10 mouse cellular contexts compared by ENCODE assay signal in the genomic region with DNA sequence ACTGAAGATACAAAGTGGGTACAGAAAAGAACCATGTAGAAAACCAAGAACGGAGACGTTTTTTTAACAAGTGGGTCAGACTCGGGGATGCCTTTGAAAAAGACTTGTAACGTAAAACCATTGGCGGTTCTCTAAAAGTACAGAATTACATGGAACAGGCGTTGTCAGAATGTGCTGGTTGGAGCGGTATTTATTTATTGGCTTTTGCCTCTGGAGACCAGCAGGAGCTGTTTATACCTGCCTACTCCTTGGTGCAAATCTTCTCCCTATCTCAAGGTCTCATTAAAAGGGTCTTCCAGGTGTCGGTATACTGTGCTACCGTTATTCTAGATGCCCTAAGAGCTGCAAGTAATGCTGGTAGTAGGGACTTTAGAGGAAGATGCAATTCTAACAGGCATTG.
DNase-seq lines count a peak whose midpoint lies in the region; ATAC-seq and TF ChIP-seq lines count a peak whose summit lies in the region.
"Had no signal": no experiment of that assay in that cellular context is flagged by ENCODE, and none has a peak within 500 bp of the region (broad histone marks: within the 10 kb centered on the region; RNA-seq: fewer than 3 reads in every experiment).

No protein-coding gene starts in this region.

- peaks cover 9% of the 10 kb centered on the region for H3K4me1 ChIP-seq in embryonic facial prominence, embryonic 11.5 days (ENCODE audit: control insufficient read depth, insufficient read depth, low read length)
- H3K4me1 ChIP-seq in hindbrain, embryonic 12.5 days = peaks cover 38% of the 10 kb centered on the region
- peaks cover 48% of the 10 kb centered on the region for H3K4me1 ChIP-seq in midbrain, embryonic 12.5 days

- no peak for DNase-seq in gastrocnemius, adult 2 months
- no peak for DNase-seq in gastrocnemius, postnatal 25 days
- DNase-seq in embryonic facial prominence, embryonic 11.5 days (ENCODE audit: low spot score) = peak; percentile 36
- no peak for DNase-seq in adrenal gland, postnatal 14 days
- no peak for DNase-seq in c-Kit-positive CD71-positive TER-119-positive erythroid progenitor cells, embryonic 14.5 days (ENCODE audit: low spot score)
- DNase-seq in spleen, postnatal 10 days (ENCODE audit: low spot score in 2 of 2) = no peak
- DNase-seq: adrenal gland, postnatal 25 days; B cell, adult 2 months had no signal

- peak overlapping the region; percentile 79 for H3K4me3 ChIP-seq in gastrocnemius, adult 2 months
- no peak overlapping the region for H3K4me3 ChIP-seq in embryonic facial prominence, embryonic 11.5 days (ENCODE audit: low read depth, low read length)
- H3K4me3 ChIP-seq in hindbrain, embryonic 12.5 days = peak overlapping the region; percentile 23
- H3K4me3 ChIP-seq in midbrain, embryonic 12.5 days = peak overlapping the region; percentile 30

- H3K27ac ChIP-seq in gastrocnemius, adult 2 months = peak overlapping the region; percentile 95
- no peak overlapping the region for H3K27ac ChIP-seq in embryonic facial prominence, embryonic 11.5 days (replicated peaks; ENCODE audit: low read depth, low read length)
- no peak overlapping the region for H3K27ac ChIP-seq in hindbrain, embryonic 12.5 days
- H3K27ac ChIP-seq in midbrain, embryonic 12.5 days (replicated peaks) = no peak overlapping the region

- intact Hi-C loops in gastrocnemius, adult 2 months (cut with DNase I) = loop anchor here (2.0 kb wide), 1 partner anchor 28 kb away; no protein-coding TSS in a partner anchor

- no peaks in the 10 kb centered on the region for H3K36me3 ChIP-seq in embryonic facial prominence, embryonic 11.5 days (replicated peaks; ENCODE audit: control insufficient read depth, insufficient read depth, low read depth, low read length)
- H3K36me3 ChIP-seq in hindbrain, embryonic 12.5 days = no peaks in the 10 kb centered on the region
- no peaks in the 10 kb centered on the region for H3K36me3 ChIP-seq in midbrain, embryonic 12.5 days

- no peaks in the 10 kb centered on the region for H3K9me3 ChIP-seq in embryonic facial prominence, embryonic 11.5 days (replicated peaks; ENCODE audit: control insufficient read depth, low read length)
- no peaks in the 10 kb centered on the region for H3K9me3 ChIP-seq in hindbrain, embryonic 12.5 days (replicated peaks)
- no peaks in the 10 kb centered on the region for H3K9me3 ChIP-seq in midbrain, embryonic 12.5 days

- TF ChIP-seq CTCF in gastrocnemius, adult 2 months (IDR thresholded peaks at IDR 0.05) = no peak

- H3K9ac ChIP-seq in embryonic facial prominence, embryonic 11.5 days (replicated peaks; ENCODE audit: low read length) = peak overlapping the region; percentile 53
- peak overlapping the region; percentile 58 for H3K9ac ChIP-seq in hindbrain, embryonic 12.5 days
- H3K9ac ChIP-seq in midbrain, embryonic 12.5 days (replicated peaks) = peak overlapping the region; percentile 40; the same call in 1 of the 2 replicates

- under 1% methylated on average over 9 of the region's 9 CpGs for whole genome bisulfite sequencing in embryonic facial prominence, embryonic 11.5 days
- 3% methylated on average over 9 of the region's 9 CpGs for WGBS in hindbrain, embryonic 12.5 days
- WGBS in midbrain, embryonic 12.5 days = 2% methylated on average over 9 of the region's 9 CpGs

- H3K27me3 ChIP-seq in embryonic facial prominence, embryonic 11.5 days (ENCODE audit: control insufficient read depth, insufficient read depth, low read length) = peaks cover 9% of the 10 kb centered on the region; the same call in 1 of the 2 replicates
- H3K27me3 ChIP-seq in hindbrain, embryonic 12.5 days = peaks cover 48% of the 10 kb centered on the region
- H3K27me3 ChIP-seq in midbrain, embryonic 12.5 days = peaks cover 76% of the 10 kb centered on the region

- no peak for ATAC-seq in embryonic facial prominence, embryonic 11.5 days (replicated peaks; ENCODE audit: insufficient number of reproducible peaks, low FRiP score, low TSS enrichment, low read depth)
- no peak for ATAC-seq in hindbrain, embryonic 12.5 days (ENCODE audit: low FRiP score)
- ATAC-seq in midbrain, embryonic 12.5 days (ENCODE audit: low FRiP score, low read depth) = no peak

- peak overlapping the region; percentile 77 for H3K4me2 ChIP-seq in embryonic facial prominence, embryonic 11.5 days (ENCODE audit: low read depth, low read length)
- peak overlapping the region; percentile 62 for H3K4me2 ChIP-seq in hindbrain, embryonic 12.5 days (replicated peaks)
- H3K4me2 ChIP-seq in midbrain, embryonic 12.5 days (replicated peaks) = peak overlapping the region; percentile 57
